Mouse (Mus musculus) limb, embryonic 14.5 days (tissue): ENCODE measurements at regions not wholly inside any gene's neighbourhood (a gene's known extent, or its start where the extent isn't known, plus 50 kb on each side); places are given as distances from the start of the nearest gene placed in this dataset.

Experiments used
- ATAC-seq: fragments of 200-750 bp; cut with Nextera tagmentation; 2 replicates; pipeline ENCODE4 v1.8.0; 2017; ENCODE audit warnings: low read depth, moderate number of reproducible peaks, moderate TSS enrichment; ENCODE audit not compliant: low FRiP score
- DNase-seq: peaks from one replicate; pipeline ENCODE4 v3.0.0-alpha.2; 2015; ENCODE audit warnings: low spot score
- H3K27ac ChIP-seq: fragments of 300-500 bp; sonication (generic); replicated peaks from 2 replicates; pipeline ENCODE4 v1.5.1; 2014; ENCODE audit warnings: low read depth, mild to moderate bottlenecking, low read length, moderate library complexity, mixed read lengths
- H3K27me3 ChIP-seq: fragments of 300-500 bp; sonication (generic); 2 replicates; pipeline ENCODE4 v1.6.1; 2014; ENCODE audit warnings: low read length, mixed read lengths; ENCODE audit not compliant: control insufficient read depth, insufficient read depth
- H3K36me3 ChIP-seq: fragments of 300-500 bp; sonication (generic); 2 replicates; pipeline ENCODE4 v1.6.1; 2014; ENCODE audit warnings: mild to moderate bottlenecking, low read length, moderate library complexity, mixed read lengths; ENCODE audit not compliant: control insufficient read depth, insufficient read depth
- H3K4me1 ChIP-seq: fragments of 300-500 bp; sonication (generic); 2 replicates; pipeline ENCODE4 v1.6.1; 2014; ENCODE audit warnings: antibody characterized with exemption, low read length, mixed read lengths; ENCODE audit not compliant: control insufficient read depth, insufficient read depth
- H3K4me2 ChIP-seq: fragments of 300-500 bp; sonication (generic); replicated peaks from 2 replicates; pipeline ENCODE4 v1.6.1; 2014; ENCODE audit warnings: low read depth, mild to moderate bottlenecking, low read length, moderate library complexity; ENCODE audit not compliant: severe bottlenecking
- H3K4me3 ChIP-seq: fragments of 300-500 bp; sonication (generic); replicated peaks from 2 replicates; pipeline ENCODE4 v1.5.1; 2014; ENCODE audit warnings: low read length
- H3K9ac ChIP-seq: fragments of 300-500 bp; sonication (generic); 2 replicates; pipeline ENCODE4 v1.6.1; 2014; ENCODE audit warnings: mild to moderate bottlenecking, low read depth, low read length, moderate library complexity; ENCODE audit not compliant: severe bottlenecking
- H3K9me3 ChIP-seq: fragments of 300-500 bp; sonication (generic); 2 replicates; pipeline ENCODE4 v1.6.1; 2016; ENCODE audit warnings: low read length; ENCODE audit not compliant: control insufficient read depth
- POLR2A ChIP-seq: fragments of 200-500 bp; IDR thresholded peaks from 2 replicates; pipeline ENCODE4 v1.8.0; 2012; ENCODE audit warnings: inconsistent platforms, mild to moderate bottlenecking, moderate library complexity, borderline replicate concordance; ENCODE audit not compliant: insufficient read depth, insufficient read length; ENCODE audit errors: extremely low read depth
- WGBS: fragments of 180-500 bp; shearing (Covaris S2); extraction: QIAGEN DNeasy Blood & Tissue Kit; methylation state at CpG from one replicate; pipeline ENCODE4 v1.1.7; 2014; 5-methylcytosine and 5-hydroxymethylcytosine counted together

DNA sequence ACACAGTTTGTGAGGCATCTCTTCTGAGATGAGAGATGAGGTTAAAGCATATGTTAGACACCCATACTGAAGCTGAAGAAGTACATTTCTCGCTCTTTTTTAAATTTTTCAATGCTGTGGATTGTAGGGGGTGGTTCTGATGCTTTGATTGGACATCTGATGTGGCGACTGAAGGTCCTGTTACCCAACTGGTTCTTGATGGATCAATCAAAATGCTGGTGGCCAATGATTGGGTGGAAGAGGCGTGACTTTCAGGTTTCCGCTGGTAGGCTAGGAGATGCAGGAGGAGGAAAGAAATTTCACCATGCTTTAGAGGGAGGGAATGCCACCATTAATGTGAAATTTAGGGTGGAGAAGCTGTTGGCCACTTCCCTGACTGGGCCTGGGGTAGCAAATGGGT lies 272.7 kb upstream of the Bmp2 start:
- Histone ChIP-seq H3K27ac (no peak overlapping the region), H3K9ac (no peak overlapping the region), H3K4me1 (no peaks in the 10 kb centered on the region), H3K4me2 (no peak overlapping the region), H3K9me3 (no peaks in the 10 kb centered on the region), H3K4me3 (no peak overlapping the region), H3K36me3 (no peaks in the 10 kb centered on the region), H3K27me3 (no peaks in the 10 kb centered on the region)
- 91% methylated on average over 4 of the region's 4 CpGs for WGBS
- DNase-seq, result no peak
- no peak for ATAC-seq
- no peak for TF ChIP-seq POLR2A

DNA sequence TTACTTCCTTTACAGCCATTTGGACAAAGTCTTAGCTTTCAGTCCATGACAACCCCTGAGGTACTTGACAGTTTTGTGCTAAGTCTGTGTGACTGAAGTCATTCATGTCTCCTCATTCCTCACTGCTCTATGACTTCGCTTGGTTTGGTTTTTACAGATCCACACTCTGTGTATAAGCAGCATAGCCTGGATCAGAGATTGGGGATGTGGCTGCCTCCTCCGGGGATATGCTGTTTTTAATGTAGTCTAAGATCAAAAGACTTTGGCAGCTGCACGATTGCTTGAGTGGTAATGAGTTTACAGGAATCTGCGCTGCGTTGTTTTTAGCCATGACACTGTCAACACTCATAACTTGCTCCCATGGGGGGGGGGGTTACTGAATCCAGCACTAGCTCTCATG lies 269.3 kb upstream of the Bmp2 start:
- Histone ChIP-seq H3K36me3 (no peaks in the 10 kb centered on the region), H3K9me3 (no peaks in the 10 kb centered on the region), H3K9ac (no peak overlapping the region), H3K4me2 (no peak overlapping the region), H3K27ac (no peak overlapping the region), H3K4me3 (no peak overlapping the region), H3K4me1 (no peaks in the 10 kb centered on the region), H3K27me3 (no peaks in the 10 kb centered on the region)
- no peak for ATAC-seq
- DNase-seq, result no peak
- WGBS, result 41% methylated on average over 5 of the region's 5 CpGs
- no peak for TF ChIP-seq POLR2A

DNA sequence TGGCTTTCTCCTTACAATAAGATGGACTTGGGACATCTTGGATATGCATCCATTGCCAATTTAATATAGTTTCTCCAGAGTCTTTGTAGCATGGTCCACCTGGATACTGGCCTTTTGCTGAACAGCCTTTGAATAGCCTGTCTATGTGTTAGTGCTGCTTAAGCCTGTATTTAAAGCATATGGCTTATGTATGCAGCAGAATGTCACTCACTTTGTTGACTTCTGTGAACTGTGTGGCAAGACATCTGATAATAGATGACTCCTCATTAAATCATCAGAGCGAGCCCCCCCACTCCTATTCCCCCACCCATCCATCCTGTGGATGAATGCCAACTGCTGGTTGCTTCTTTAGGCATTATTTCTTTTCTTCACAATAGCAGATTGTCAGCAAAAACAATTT lies 268.2 kb upstream of the Bmp2 start:
- no peak for ATAC-seq
- no peak overlapping the region for H3K27ac ChIP-seq

DNA sequence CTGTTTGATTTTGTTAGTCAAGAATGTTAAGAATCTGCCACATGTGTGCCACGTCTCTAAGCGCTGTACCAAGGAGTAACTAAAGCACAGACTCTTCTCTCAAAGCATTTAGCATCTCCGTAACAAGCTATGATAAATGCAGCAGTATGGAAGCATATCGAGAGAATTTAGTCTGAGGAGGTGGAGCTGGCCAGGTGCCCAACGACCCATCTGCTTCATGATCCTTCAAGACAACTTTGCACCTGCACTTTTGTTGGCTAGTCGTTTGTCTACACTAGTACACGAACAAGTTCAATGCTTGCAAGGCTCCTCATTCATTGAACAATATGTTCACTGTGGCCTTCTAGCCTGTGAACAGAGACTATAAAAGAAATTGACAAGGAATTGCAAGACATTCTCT lies 257.8 kb upstream of the Bmp2 start:
- Histone ChIP-seq H3K9ac (no peak overlapping the region), H3K4me2 (no peak overlapping the region), H3K36me3 (no peaks in the 10 kb centered on the region), H3K4me1 (no peaks in the 10 kb centered on the region), H3K27me3 (no peaks in the 10 kb centered on the region), H3K9me3 (no peaks in the 10 kb centered on the region), H3K4me3 (no peak overlapping the region), H3K27ac (no peak overlapping the region)
- no peak for ATAC-seq
- DNase-seq, result no peak
- TF ChIP-seq POLR2A, result no peak
- 64% methylated on average over 7 of the region's 7 CpGs for WGBS

More for the DNA sequence above, 268.2 kb upstream of the Bmp2 start:
- Histone ChIP-seq H3K4me3 (no peak overlapping the region), H3K4me1 (no peaks in the 10 kb centered on the region), H3K36me3 (no peaks in the 10 kb centered on the region), H3K4me2 (no peak overlapping the region), H3K9ac (no peak overlapping the region), H3K9me3 (no peaks in the 10 kb centered on the region), H3K27me3 (no peaks in the 10 kb centered on the region)
- DNase-seq, result no peak
- WGBS, result 43% methylated on average over 1 of the region's 1 CpGs
- no peak for TF ChIP-seq POLR2A

DNA sequence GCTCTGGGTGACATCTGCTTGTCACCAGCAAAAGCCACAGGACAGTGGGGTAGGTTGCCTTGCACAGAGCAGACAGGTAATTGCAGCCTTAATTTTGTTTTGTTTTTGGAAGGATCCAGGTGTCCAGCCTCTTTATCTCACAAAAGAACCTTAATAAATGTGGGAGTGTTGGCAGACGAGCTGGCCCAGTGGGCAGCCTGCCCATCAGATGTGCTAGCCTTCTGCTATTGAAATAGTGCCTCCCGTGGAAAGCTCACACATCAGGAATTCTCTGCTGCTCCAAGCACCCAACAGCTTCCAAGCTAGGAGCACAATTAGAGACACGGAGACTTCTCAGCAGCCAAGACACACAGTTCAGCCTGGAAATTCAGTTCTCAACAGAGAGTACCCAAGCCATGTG lies 246.0 kb upstream of the Bmp2 start:
- ATAC-seq (no peak), DNase-seq (no peak)
- no peaks in the 10 kb centered on the region for H3K36me3 ChIP-seq
- WGBS, result 60% methylated on average over 3 of the region's 3 CpGs
- H3K27me3 ChIP-seq, result no peaks in the 10 kb centered on the region
- H3K27ac ChIP-seq, result no peak overlapping the region
- H3K4me1 ChIP-seq, result no peaks in the 10 kb centered on the region
- no peak overlapping the region for H3K4me2 ChIP-seq
- TF ChIP-seq POLR2A, result no peak
- no peaks in the 10 kb centered on the region for H3K9me3 ChIP-seq
- no peak overlapping the region for H3K9ac ChIP-seq
- no peak overlapping the region for H3K4me3 ChIP-seq

DNA sequence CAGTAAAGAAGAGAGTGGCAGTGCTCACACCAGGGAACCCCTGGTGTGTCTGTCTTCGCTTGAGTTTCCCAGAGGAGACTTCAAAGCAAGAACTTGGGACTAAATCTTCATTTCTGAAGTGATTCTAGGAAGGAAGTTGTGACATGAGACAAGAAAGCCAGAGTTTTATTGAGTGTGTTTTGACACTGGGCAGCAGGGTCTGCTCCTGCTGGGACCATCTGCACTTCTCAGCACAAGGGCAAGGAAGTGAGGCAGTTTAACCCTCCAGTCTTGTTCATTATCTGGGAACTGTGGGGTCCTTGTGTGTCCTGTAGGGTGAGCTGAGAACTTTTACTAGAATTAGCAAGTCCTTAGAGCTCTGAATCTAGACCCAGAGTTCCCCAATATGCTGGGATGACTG lies 241.0 kb upstream of the Bmp2 start:
- Histone ChIP-seq H3K9me3 (no peaks in the 10 kb centered on the region), H3K4me2 (no peak overlapping the region), H3K4me1 (no peaks in the 10 kb centered on the region), H3K27me3 (no peaks in the 10 kb centered on the region), H3K27ac (no peak overlapping the region), H3K36me3 (no peaks in the 10 kb centered on the region), H3K4me3 (no peak overlapping the region), H3K9ac (no peak overlapping the region)
- DNase-seq (no peak), ATAC-seq (no peak)
- 23% methylated on average over 1 of the region's 1 CpGs for WGBS
- no peak for TF ChIP-seq POLR2A
